Mouse (Mus musculus): ENCODE measurements around the gene Tmub2. TPM values are rescaled to one million over a fixed set of nuclear protein-coding genes. Genes with fewer than 3 reads are reported as not detected.
A peak's percentile ranks its signal among the peaks of the same experiment; 100 is the strongest.
"Not testable (repeated sequence)": the region's sequence is repeated elsewhere in the genome, so short reads cannot be mapped to it uniquely, and the experiment has no call there.

The Tmub2 gene
- polyA plus RNA-seq, 1 experiment: 8.1 TPM

DNA sequence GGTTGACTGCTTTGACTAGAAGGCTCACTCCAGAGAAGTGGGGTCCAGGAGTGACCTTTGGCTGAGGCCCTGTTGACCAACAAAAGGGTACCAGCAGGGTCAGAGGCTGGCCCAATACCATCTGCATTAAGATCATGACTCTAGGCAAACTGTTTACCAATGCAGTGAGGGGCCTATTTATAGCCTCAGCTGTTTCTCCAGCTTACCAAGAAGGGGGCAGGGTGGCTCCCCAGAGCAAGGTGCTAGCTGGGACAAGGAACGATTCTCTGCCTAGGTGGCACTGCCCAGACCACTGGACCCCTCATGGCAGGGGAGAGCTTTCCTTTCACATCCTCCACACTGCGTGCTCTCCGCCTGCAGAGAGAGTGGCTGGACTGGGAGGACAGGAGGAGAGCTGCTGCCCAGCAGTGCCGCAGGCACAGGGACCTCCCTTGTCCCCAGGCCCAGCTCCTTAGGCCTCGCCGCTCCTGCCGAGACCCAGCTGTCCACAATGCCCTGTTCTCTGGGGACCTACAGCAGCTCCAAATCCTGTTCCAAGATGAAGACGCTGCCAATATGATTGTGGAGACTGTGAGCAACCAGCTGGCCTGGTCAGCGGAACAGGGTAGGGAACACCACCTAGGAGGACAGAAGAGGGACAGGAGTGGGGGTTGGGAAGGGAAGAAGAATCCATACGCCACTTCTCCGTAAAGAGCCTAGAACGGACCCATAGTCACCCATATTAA lies 16.0 kb upstream of the Tmub2 start, which contains the start of gene Asb16:
Gene Asb16 (plus strand): TSS at position 224 of the 725 bp plus-strand sequence.
- no peak within 1 kb of the TSS for H3K4me3 ChIP-seq (replicated peaks)
- no peaks in the 10 kb centered on the region for H3K9me3 ChIP-seq (ENCODE audit: control insufficient read depth, low read length)
- TF ChIP-seq GATA1 (IDR thresholded peaks at IDR 0.05; ENCODE audit: low read length) (no peak), TAL1 (IDR thresholded peaks at IDR 0.05; ENCODE audit: low read length) (no peak)
- H3K36me3 ChIP-seq (ENCODE audit: control insufficient read depth): peaks cover 15% of the 10 kb centered on the region
- H3K4me1 ChIP-seq (ENCODE audit: control insufficient read depth): peaks cover 10% of the 10 kb centered on the region
- H3K27me3 ChIP-seq (ENCODE audit: control insufficient read depth): no peaks in the 10 kb centered on the region; the same call in 1 of the 2 replicates

DNA sequence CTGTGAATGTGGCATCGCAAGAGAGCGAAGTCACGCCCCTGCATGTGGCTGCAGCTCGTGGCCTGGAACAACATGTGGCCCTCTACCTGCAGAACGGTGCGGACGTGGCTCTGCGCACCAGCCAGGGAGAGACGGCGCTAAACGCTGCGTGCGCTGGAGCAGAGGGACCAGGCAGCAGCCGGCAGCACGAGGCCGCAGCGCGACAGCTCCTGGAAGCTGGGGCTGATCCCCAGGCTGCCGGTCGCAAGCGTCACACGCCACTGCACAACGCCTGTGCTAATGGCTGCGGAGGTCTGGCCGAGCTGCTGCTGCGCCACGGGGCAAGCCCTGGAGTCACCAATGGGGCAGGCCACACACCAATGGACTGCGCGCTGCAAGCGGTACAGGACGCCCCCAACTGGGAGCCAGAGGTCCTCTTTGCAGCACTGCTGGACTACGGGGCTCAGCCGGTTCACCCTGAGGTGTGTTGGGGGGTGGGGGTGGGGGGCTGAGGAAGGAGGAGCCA lies 8.3 kb upstream of the Tmub2 start:
- TF ChIP-seq TAL1 (IDR thresholded peaks at IDR 0.05; ENCODE audit: low read length): no peak
- no peak for TF ChIP-seq GATA1 (IDR thresholded peaks at IDR 0.05; ENCODE audit: low read length)
- H3K27me3 ChIP-seq (ENCODE audit: control insufficient read depth): peaks cover 10% of the 10 kb centered on the region
- H3K9me3 ChIP-seq (ENCODE audit: control insufficient read depth, low read length): no peaks in the 10 kb centered on the region
- H3K4me1 ChIP-seq (ENCODE audit: control insufficient read depth): peaks cover 13% of the 10 kb centered on the region
- H3K36me3 ChIP-seq (ENCODE audit: control insufficient read depth): no peaks in the 10 kb centered on the region
- H3K4me3 ChIP-seq (replicated peaks): peak overlapping the region; percentile 51

DNA sequence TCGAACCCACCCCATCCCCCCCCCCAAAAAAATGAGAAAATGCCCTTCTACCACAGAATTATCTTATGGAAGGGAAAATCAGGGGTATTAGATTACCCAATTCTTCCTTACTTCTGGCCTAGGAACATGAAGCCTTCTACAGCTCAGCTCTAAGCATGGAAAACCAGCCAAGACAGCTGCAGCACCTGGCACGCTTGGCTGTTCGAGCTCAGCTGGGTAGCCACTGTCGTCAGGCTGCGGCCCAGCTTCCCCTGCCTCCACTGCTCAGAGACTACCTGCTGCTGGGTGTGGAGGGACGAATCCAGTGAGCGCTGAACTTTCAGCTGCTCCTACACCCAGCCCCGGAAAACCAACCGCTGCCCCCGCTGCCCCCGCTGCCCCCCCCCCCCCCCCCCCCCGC lies 7.0 kb upstream of the Tmub2 start:
- peaks cover 10% of the 10 kb centered on the region for H3K27me3 ChIP-seq (ENCODE audit: control insufficient read depth)
- TF ChIP-seq GATA1 (IDR thresholded peaks at IDR 0.05; ENCODE audit: low read length) (no peak), TAL1 (IDR thresholded peaks at IDR 0.05; ENCODE audit: low read length) (no peak)
- H3K4me1 ChIP-seq (ENCODE audit: control insufficient read depth): peaks cover 13% of the 10 kb centered on the region
- H3K36me3 ChIP-seq (ENCODE audit: control insufficient read depth): no peaks in the 10 kb centered on the region
- H3K9me3 ChIP-seq (ENCODE audit: control insufficient read depth, low read length): no peaks in the 10 kb centered on the region
- no peak overlapping the region for H3K4me3 ChIP-seq (replicated peaks)

DNA sequence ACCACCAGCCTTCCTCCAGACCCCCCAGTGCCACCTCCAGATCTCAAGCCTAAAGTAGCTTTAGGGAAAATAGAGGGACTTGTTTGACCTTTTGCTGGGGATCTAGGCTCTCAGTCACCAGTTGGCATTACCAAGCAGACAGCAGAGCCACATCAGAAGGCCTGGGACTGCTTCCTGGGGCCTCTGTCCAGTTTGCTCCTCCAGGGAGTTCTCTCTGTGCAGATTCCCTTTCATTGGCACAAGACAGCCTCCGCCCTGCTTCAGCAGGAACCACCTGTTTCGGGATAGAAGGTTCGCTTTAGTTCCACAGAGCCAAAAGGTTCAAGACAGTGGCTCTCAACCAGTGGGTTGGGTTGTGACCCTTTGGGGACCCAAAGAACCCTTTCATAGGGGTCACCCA lies 5.1 kb upstream of the Tmub2 start:
- Histone ChIP-seq H3K27me3 (ENCODE audit: control insufficient read depth) (peaks cover 10% of the 10 kb centered on the region), H3K4me1 (ENCODE audit: control insufficient read depth) (peaks cover 21% of the 10 kb centered on the region), H3K36me3 (ENCODE audit: control insufficient read depth) (no peaks in the 10 kb centered on the region), H3K4me3 (replicated peaks) (no peak overlapping the region), H3K9me3 (ENCODE audit: control insufficient read depth, low read length) (no peaks in the 10 kb centered on the region)
- TF ChIP-seq GATA1 (IDR thresholded peaks at IDR 0.05; ENCODE audit: low read length): no peak
- no peak for TF ChIP-seq TAL1 (IDR thresholded peaks at IDR 0.05; ENCODE audit: low read length)

DNA sequence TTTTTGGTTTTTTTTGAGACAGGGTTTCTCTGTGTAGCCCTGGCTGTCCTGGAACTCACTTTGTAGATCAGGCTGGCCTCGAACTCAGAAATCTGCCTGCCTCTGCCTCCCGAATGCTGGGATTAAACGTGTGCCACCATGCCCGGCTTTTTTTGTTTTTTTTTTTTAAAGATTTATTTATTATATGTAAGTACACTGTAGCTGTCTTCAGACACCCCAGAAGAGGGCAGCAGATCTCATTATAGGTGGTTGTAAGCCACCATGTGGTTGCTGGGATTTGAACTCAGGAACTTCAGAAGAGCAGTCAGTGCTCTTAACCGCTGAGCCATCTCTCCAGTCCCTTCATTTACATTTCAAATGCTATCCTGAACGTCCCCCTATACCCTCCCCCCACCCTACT lies 4.5 kb upstream of the Tmub2 start:
- Histone ChIP-seq H3K4me1 (ENCODE audit: control insufficient read depth) (peaks cover 25% of the 10 kb centered on the region), H3K27me3 (ENCODE audit: control insufficient read depth) (peaks cover 10% of the 10 kb centered on the region)
- not testable (repeated sequence) for H3K4me3 ChIP-seq (replicated peaks); H3K9me3 ChIP-seq (ENCODE audit: control insufficient read depth, low read length); H3K36me3 ChIP-seq (ENCODE audit: control insufficient read depth)

DNA sequence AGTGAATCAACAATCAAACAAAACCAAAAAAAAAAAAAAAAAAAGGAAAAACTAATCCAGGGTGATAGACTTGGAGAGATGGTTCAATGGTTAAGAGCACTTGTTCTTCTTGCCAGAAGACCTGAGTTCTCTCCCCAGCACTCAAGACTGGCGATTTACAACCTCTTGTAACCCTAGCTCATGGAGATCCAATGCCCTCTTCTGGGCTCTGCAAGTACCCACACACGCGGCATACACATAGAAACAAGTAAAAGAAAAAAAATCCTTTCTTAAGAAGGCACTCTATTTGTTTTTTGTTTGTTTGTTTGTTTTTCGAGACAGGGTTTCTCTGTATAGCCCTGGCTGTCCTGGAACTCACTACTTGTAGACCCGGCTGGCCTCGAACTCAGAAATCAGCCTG lies 809 bp upstream of the Tmub2 start:
- TF ChIP-seq GATA1 (IDR thresholded peaks at IDR 0.05; ENCODE audit: low read length) (no peak), TAL1 (IDR thresholded peaks at IDR 0.05; ENCODE audit: low read length) (no peak)
- Histone ChIP-seq H3K27me3 (ENCODE audit: control insufficient read depth) (no peaks in the 10 kb centered on the region), H3K4me1 (ENCODE audit: control insufficient read depth) (peaks cover 47% of the 10 kb centered on the region), H3K9me3 (ENCODE audit: control insufficient read depth, low read length) (no peaks in the 10 kb centered on the region), H3K4me3 (replicated peaks) (peak overlapping the region; percentile 99), H3K36me3 (ENCODE audit: control insufficient read depth) (peaks cover 29% of the 10 kb centered on the region)

DNA sequence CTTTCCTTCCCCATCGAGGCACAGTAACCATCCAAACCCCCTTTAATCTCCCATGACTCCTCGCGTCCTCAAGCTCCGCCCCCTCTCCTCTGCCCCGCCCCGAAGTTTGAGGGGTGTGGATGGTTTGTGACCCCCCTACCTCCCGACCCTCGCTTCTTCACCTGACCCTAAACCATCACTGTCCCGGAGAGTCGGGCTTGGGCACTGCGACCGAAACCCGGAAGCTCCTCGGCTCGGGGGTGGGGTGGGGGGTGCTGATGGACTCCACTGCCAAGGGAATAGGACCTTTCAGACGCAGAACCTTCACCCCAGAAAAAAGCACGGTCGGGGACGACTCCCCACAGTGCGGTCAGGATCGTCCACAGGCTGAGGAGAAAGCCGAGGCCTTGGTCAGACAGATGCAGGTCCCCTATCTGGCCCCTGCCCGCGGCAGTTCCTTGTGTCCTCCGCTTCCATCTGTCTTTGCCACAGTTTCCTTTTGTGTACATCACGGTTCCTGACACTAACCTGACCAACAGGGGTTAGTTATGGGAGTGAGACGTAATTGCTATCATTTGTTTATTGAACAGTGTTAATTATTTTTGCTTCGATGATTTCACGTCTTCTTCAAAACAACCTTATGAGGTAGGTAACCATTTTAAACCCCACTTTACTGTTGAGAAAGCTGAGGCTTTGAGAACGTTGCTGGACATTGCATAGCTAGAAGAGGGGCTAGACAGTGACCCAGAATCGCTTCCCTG lies 534 bp downstream of the Tmub2 start:
- TF ChIP-seq GATA1 (IDR thresholded peaks at IDR 0.05; ENCODE audit: low read length) (no peak), TAL1 (IDR thresholded peaks at IDR 0.05; ENCODE audit: low read length) (no peak)
- peaks cover 42% of the 10 kb centered on the region for H3K36me3 ChIP-seq (ENCODE audit: control insufficient read depth)
- no peaks in the 10 kb centered on the region for H3K9me3 ChIP-seq (ENCODE audit: control insufficient read depth, low read length)
- H3K27me3 ChIP-seq (ENCODE audit: control insufficient read depth): no peaks in the 10 kb centered on the region
- peak overlapping the region; percentile 99 for H3K4me3 ChIP-seq (replicated peaks)
- H3K4me1 ChIP-seq (ENCODE audit: control insufficient read depth): peaks cover 55% of the 10 kb centered on the region

DNA sequence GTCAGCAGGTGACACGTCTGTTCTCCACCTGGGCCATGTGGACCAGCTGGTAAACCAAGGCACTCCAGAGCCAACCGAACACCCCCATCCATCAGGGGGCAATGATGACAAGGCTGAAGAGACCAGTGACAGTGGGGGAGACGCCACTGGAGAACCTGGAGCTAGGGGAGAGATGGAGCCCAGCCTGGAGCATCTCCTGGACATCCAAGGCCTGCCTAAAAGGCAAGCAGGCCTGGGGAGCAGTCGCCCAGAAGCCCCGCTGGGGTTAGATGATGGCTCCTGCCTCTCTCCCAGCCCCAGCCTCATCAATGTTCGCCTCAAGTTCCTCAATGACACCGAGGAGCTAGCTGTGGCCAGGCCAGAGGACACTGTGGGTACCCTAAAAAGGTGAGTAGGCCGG lies 2.8 kb downstream of the Tmub2 start:
- H3K4me1 ChIP-seq (ENCODE audit: control insufficient read depth): peaks cover 61% of the 10 kb centered on the region
- H3K36me3 ChIP-seq (ENCODE audit: control insufficient read depth): peaks cover 65% of the 10 kb centered on the region
- TF ChIP-seq TAL1 (IDR thresholded peaks at IDR 0.05; ENCODE audit: low read length) (no peak), GATA1 (IDR thresholded peaks at IDR 0.05; ENCODE audit: low read length) (no peak)
- H3K4me3 ChIP-seq (replicated peaks): peak overlapping the region; percentile 23
- no peaks in the 10 kb centered on the region for H3K27me3 ChIP-seq (ENCODE audit: control insufficient read depth)
- no peaks in the 10 kb centered on the region for H3K9me3 ChIP-seq (ENCODE audit: control insufficient read depth, low read length)

DNA sequence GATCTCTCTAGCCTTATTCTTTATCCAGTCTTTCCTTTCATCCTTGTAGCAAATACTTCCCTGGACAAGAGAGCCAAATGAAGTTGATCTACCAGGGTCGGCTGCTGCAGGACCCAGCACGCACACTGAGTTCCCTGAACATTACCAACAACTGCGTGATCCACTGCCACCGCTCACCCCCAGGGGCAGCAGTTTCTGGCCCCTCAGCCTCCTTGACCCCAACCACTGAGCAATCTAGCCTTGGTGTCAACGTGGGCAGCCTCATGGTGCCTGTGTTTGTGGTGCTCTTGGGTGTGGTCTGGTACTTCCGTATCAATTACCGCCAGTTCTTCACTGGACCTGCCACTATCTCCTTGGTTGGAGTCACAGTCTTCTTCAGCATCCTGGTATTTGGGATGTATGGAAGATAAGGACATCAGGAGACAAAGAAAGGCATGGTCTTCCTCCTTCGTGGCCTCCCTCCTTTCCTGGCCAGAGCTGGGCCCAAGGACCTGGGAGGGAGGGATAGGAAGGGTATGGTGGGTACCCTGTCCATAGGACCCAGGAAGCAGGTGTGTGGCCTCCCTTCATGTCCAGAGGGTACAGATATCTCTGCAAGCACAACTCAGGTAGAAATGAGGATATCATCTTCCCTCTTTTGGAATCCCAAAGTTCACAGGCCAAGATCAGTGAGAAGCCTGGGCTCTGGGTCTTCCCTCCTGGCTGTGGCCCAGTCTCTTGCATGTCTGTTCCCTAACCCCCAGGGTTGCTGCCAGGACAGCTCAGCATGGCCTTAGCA lies 3.5 kb downstream of the Tmub2 start:
- H3K9me3 ChIP-seq (ENCODE audit: control insufficient read depth, low read length): no peaks in the 10 kb centered on the region
- TF ChIP-seq GATA1 (IDR thresholded peaks at IDR 0.05; ENCODE audit: low read length): no peak
- no peak; the same call in 2 of the 3 replicates for TF ChIP-seq TAL1 (IDR thresholded peaks at IDR 0.05; ENCODE audit: low read length)
- H3K27me3 ChIP-seq (ENCODE audit: control insufficient read depth): no peaks in the 10 kb centered on the region
- peaks cover 61% of the 10 kb centered on the region for H3K4me1 ChIP-seq (ENCODE audit: control insufficient read depth)
- H3K4me3 ChIP-seq (replicated peaks): no peak overlapping the region
- H3K36me3 ChIP-seq (ENCODE audit: control insufficient read depth): peaks cover 72% of the 10 kb centered on the region

Data from erythroblast, embryonic 14.5 days (primary cell).